In the genomic region with DNA sequence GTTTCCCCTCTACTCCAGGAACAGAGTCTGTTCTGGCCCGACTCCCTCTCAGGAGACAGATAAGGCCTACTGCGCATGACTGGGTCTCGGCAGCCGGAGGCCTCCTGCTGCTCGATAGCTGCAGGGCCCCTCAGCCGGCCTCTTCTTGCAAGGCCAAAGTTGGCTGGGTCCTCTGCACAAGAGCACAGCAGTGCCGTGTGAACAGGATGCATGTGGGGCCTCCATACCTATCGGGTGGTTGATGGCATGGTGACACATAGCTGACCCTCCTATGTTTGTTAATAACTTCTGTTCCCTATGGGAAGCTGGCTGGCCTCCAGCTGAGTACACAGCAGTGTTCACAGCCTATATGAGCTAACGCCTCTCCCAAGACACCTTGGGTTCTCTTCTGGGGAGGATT, we compare ENCODE assay signal across 9 mouse cellular contexts. TPM values are rescaled to one million over a fixed set of nuclear protein-coding genes. Genes with fewer than 3 reads are reported as not detected.
DNase-seq lines count a peak whose midpoint lies in the region; ATAC-seq lines count a peak whose summit lies in the region.
"Had no signal": no experiment of that assay in that cellular context is flagged by ENCODE, and none has a peak within 500 bp of the region (broad histone marks: within the 10 kb centered on the region; RNA-seq: fewer than 3 reads in every experiment).

No protein-coding gene starts in this region.

- peak overlapping the region; percentile 78 for H3K27ac ChIP-seq in kidney, embryonic 16.5 days (ENCODE audit: low read length)
- peak overlapping the region; percentile 66 for H3K27ac ChIP-seq in embryonic facial prominence, embryonic 12.5 days
- H3K27ac ChIP-seq in midbrain, embryonic 13.5 days = no peak overlapping the region; the same call in 1 of the 2 replicates

- H3K4me1 ChIP-seq in kidney, embryonic 16.5 days (ENCODE audit: insufficient read depth, low read length) = peaks cover 50% of the 10 kb centered on the region
- H3K4me1 ChIP-seq in embryonic facial prominence, embryonic 12.5 days = peaks cover 59% of the 10 kb centered on the region
- H3K4me1 ChIP-seq in midbrain, embryonic 13.5 days (replicated peaks) = peaks cover 45% of the 10 kb centered on the region

- H3K4me2 ChIP-seq in kidney, embryonic 16.5 days (replicated peaks; ENCODE audit: low read depth, low read length) = no peak overlapping the region
- H3K4me2 ChIP-seq in embryonic facial prominence, embryonic 12.5 days (replicated peaks) = no peak overlapping the region
- no peak overlapping the region for H3K4me2 ChIP-seq in midbrain, embryonic 13.5 days (replicated peaks)

- no peak for DNase-seq in kidney, adult 18-20 months
- DNase-seq in heart, postnatal 4 days = peak; percentile 77
- no peak for DNase-seq in spleen, postnatal 10 days (ENCODE audit: low spot score in 2 of 2)
- no peak for DNase-seq in frontal cortex, adult 2 months (ENCODE audit: extremely low spot score in 1 of 2, low spot score in 1 of 2)
- no peak for DNase-seq in thymus, postnatal 10 days (ENCODE audit: low spot score in 2 of 2)

- no peak overlapping the region for H3K4me3 ChIP-seq in kidney, embryonic 16.5 days (ENCODE audit: low read length)
- no peak overlapping the region for H3K4me3 ChIP-seq in embryonic facial prominence, embryonic 12.5 days
- no peak overlapping the region for H3K4me3 ChIP-seq in midbrain, embryonic 13.5 days (replicated peaks)
- H3K4me3 ChIP-seq: erythroblast, embryonic 14.5 days had no signal

- peak overlapping the region; percentile 27; the same call in 1 of the 2 replicates for H3K9ac ChIP-seq in kidney, embryonic 16.5 days (replicated peaks; ENCODE audit: low read length)
- no peak overlapping the region for H3K9ac ChIP-seq in embryonic facial prominence, embryonic 12.5 days
- H3K9ac ChIP-seq in midbrain, embryonic 13.5 days (replicated peaks) = no peak overlapping the region

- ATAC-seq in kidney, embryonic 16.5 days (ENCODE audit: low FRiP score, low TSS enrichment) = peak; percentile 79
- ATAC-seq in embryonic facial prominence, embryonic 12.5 days (ENCODE audit: insufficient number of reproducible peaks, insufficient read depth, low FRiP score, low TSS enrichment) = peak; percentile 57
- ATAC-seq in midbrain, embryonic 13.5 days = 0 out of 2 replicates have a peak, but pooled peaks have one; percentile 13

- no peaks in the 10 kb centered on the region for H3K9me3 ChIP-seq in kidney, embryonic 16.5 days (ENCODE audit: low read length)
- no peaks in the 10 kb centered on the region for H3K9me3 ChIP-seq in embryonic facial prominence, embryonic 12.5 days
- no peaks in the 10 kb centered on the region for H3K9me3 ChIP-seq in midbrain, embryonic 13.5 days

- H3K36me3 ChIP-seq in kidney, embryonic 16.5 days (ENCODE audit: insufficient read depth, low read length) = no peaks in the 10 kb centered on the region
- no peaks in the 10 kb centered on the region for H3K36me3 ChIP-seq in embryonic facial prominence, embryonic 12.5 days
- H3K36me3 ChIP-seq in midbrain, embryonic 13.5 days = no peaks in the 10 kb centered on the region

- WGBS in kidney, embryonic 16.5 days = 2% methylated on average over 9 of the region's 9 CpGs
- 18% methylated on average over 9 of the region's 9 CpGs for whole genome bisulfite sequencing in embryonic facial prominence, embryonic 12.5 days
- WGBS in midbrain, embryonic 13.5 days = 37% methylated on average over 9 of the region's 9 CpGs

- H3K27me3 ChIP-seq in kidney, embryonic 16.5 days (ENCODE audit: insufficient read depth, low read length) = no peaks in the 10 kb centered on the region
- H3K27me3 ChIP-seq in embryonic facial prominence, embryonic 12.5 days = no peaks in the 10 kb centered on the region
- peaks cover 10% of the 10 kb centered on the region for H3K27me3 ChIP-seq in midbrain, embryonic 13.5 days

RNA-seq across cellular contexts. Expression of gene Dlk1, which starts 50.4 kb away (rescaled TPM):
- polyA plus RNA-seq in kidney, embryonic 16.5 days (2015; fragmentation: Nextera tagmentation; extraction: Ambion mirVana) = 91.9 and 111 TPM in 2 replicates
- 316 and 347 TPM in 2 replicates for polyA plus RNA-seq in embryonic facial prominence, embryonic 12.5 days (2016; fragmentation: Nextera tagmentation; extraction: Ambion mirVana)
- 10 to 100 TPM; 66.1 to 72.8 TPM for total RNA-seq in heart, postnatal 4 days (2021)
- 117 and 118 TPM in 2 replicates for polyA plus RNA-seq in midbrain, embryonic 13.5 days (2015; fragmentation: Nextera tagmentation; extraction: Ambion mirVana)
- 2.9 and 3.1 TPM in 2 replicates for polyA plus RNA-seq in frontal cortex, adult 2 months (2012; rRNA removed)

Comparison
In these comparisons a context has a peak if more than half of its experiments do, and no peak if none do; other contexts are left out.
1. ATAC-seq: peak in every context shown above with its lines; median percentile 79 in kidney, embryonic 16.5 days; 57 in embryonic facial prominence, embryonic 12.5 days; 13 in midbrain, embryonic 13.5 days.
2. RNA of gene Dlk1, which starts 50.4 kb away (polyA plus RNA-seq): 316 to 347 TPM in embryonic facial prominence, embryonic 12.5 days, 117 to 118 TPM in midbrain, embryonic 13.5 days and 91.9 to 111 TPM in kidney, embryonic 16.5 days; 2.9 to 3.1 TPM in frontal cortex, adult 2 months; every median in the first group is over 10 times any median in the second.